Mouse (Mus musculus): ENCODE measurements around the gene Tas2r137. TPM values are rescaled to one million over a fixed set of nuclear protein-coding genes. Genes with fewer than 3 reads are reported as not detected.

Gene Tas2r137
- total RNA-seq (2014; rRNA removed) (not detected in 2 replicates), polyA plus RNA-seq (2015; fragmentation: Nextera tagmentation; extraction: Ambion mirVana) (not detected in 2 replicates)

- H3K27me3 ChIP-seq (ENCODE audit: insufficient read depth, low read length) = no peaks in the 10 kb centered on the region
- ATAC-seq = no peak
- H3K4me3 ChIP-seq (ENCODE audit: low read length) = no peak within 1 kb of the TSS
- H3K4me2 ChIP-seq (ENCODE audit: low read depth, low read length) = no peak within 1 kb of the TSS
- no peak within 1 kb of the TSS for H3K27ac ChIP-seq
- H3K9me3 ChIP-seq (ENCODE audit: low read length) = no peaks in the 10 kb centered on the region
- no peaks in the 10 kb centered on the region for H3K36me3 ChIP-seq (ENCODE audit: insufficient read depth, low read length)
- H3K4me1 ChIP-seq (ENCODE audit: insufficient read depth, low read length) = no peaks in the 10 kb centered on the region
- no peak for DNase-seq (ENCODE audit: low spot score)
- H3K9ac ChIP-seq (replicated peaks; ENCODE audit: low read length) = no peak within 1 kb of the TSS
- TF ChIP-seq CTCF (IDR thresholded peaks at IDR 0.05; ENCODE audit: low read depth) = no peak
Observed at GRCm38 (mm10) chr6:40490933-40491332, at the start of gene Tas2r137. TSS of gene Tas2r137 (plus strand) at chr6:40491233.

- Histone ChIP-seq H3K4me2 (ENCODE audit: low read depth, low read length) (no peak overlapping the region), H3K36me3 (ENCODE audit: insufficient read depth, low read length) (no peaks in the 10 kb centered on the region), H3K9ac (replicated peaks; ENCODE audit: low read length) (no peak overlapping the region), H3K27ac (no peak overlapping the region), H3K4me1 (ENCODE audit: insufficient read depth, low read length) (no peaks in the 10 kb centered on the region), H3K27me3 (ENCODE audit: insufficient read depth, low read length) (no peaks in the 10 kb centered on the region), H3K4me3 (ENCODE audit: low read length) (no peak overlapping the region), H3K9me3 (ENCODE audit: low read length) (no peaks in the 10 kb centered on the region)
- 47% methylated on average over 3 of the region's 3 CpGs for WGBS
- TF ChIP-seq CTCF (IDR thresholded peaks at IDR 0.05; ENCODE audit: low read depth) = no peak
- no peak for DNase-seq (ENCODE audit: low spot score)
- ATAC-seq = no peak
Observed at GRCm38 (mm10) chr6:40441276-40441675, 49.8 kb upstream of the Tas2r137 start.

- Histone ChIP-seq H3K27ac (no peak overlapping the region), H3K9me3 (ENCODE audit: low read length) (no peaks in the 10 kb centered on the region), H3K36me3 (ENCODE audit: insufficient read depth, low read length) (no peaks in the 10 kb centered on the region), H3K27me3 (ENCODE audit: insufficient read depth, low read length) (no peaks in the 10 kb centered on the region), H3K4me2 (ENCODE audit: low read depth, low read length) (no peak overlapping the region), H3K4me3 (ENCODE audit: low read length) (no peak overlapping the region), H3K9ac (replicated peaks; ENCODE audit: low read length) (no peak overlapping the region), H3K4me1 (ENCODE audit: insufficient read depth, low read length) (no peaks in the 10 kb centered on the region)
- DNase-seq (ENCODE audit: low spot score) (no peak), ATAC-seq (no peak)
- peak; percentile 42 for TF ChIP-seq CTCF (IDR thresholded peaks at IDR 0.05; ENCODE audit: low read depth)
- 45% methylated on average over 3 of the region's 3 CpGs for WGBS
Observed at GRCm38 (mm10) chr6:40441755-40442154, 49.3 kb upstream of the Tas2r137 start.

GRCm38 (mm10) chr6:40443281-40443928, 47.6 kb upstream of the Tas2r137 start:
- ATAC-seq (no peak), DNase-seq (ENCODE audit: low spot score) (peak; percentile 8)

GRCm38 (mm10) chr6:40448626-40449025, 42.4 kb upstream of the Tas2r137 start:
- Histone ChIP-seq H3K9me3 (ENCODE audit: low read length) (no peaks in the 10 kb centered on the region), H3K4me1 (ENCODE audit: insufficient read depth, low read length) (no peaks in the 10 kb centered on the region), H3K27ac (no peak overlapping the region), H3K4me3 (ENCODE audit: low read length) (no peak overlapping the region), H3K27me3 (ENCODE audit: insufficient read depth, low read length) (no peaks in the 10 kb centered on the region), H3K9ac (replicated peaks; ENCODE audit: low read length) (no peak overlapping the region), H3K4me2 (ENCODE audit: low read depth, low read length) (no peak overlapping the region), H3K36me3 (ENCODE audit: insufficient read depth, low read length) (no peaks in the 10 kb centered on the region)
- no peak for ATAC-seq
- DNase-seq (ENCODE audit: low spot score) = no peak
- no peak for TF ChIP-seq CTCF (IDR thresholded peaks at IDR 0.05; ENCODE audit: low read depth)

More at GRCm38 (mm10) chr6:40443281-40443928, 47.6 kb upstream of the Tas2r137 start:
- Histone ChIP-seq H3K4me3 (ENCODE audit: low read length) (no peak overlapping the region), H3K36me3 (ENCODE audit: insufficient read depth, low read length) (no peaks in the 10 kb centered on the region), H3K27ac (no peak overlapping the region), H3K4me2 (ENCODE audit: low read depth, low read length) (no peak overlapping the region), H3K4me1 (ENCODE audit: insufficient read depth, low read length) (no peaks in the 10 kb centered on the region), H3K9me3 (ENCODE audit: low read length) (no peaks in the 10 kb centered on the region), H3K27me3 (ENCODE audit: insufficient read depth, low read length) (no peaks in the 10 kb centered on the region), H3K9ac (replicated peaks; ENCODE audit: low read length) (no peak overlapping the region)
- no peak for TF ChIP-seq CTCF (IDR thresholded peaks at IDR 0.05; ENCODE audit: low read depth)
- 46% methylated on average over 10 of the region's 10 CpGs for WGBS

GRCm38 (mm10) chr6:40454436-40455041, 36.5 kb upstream of the Tas2r137 start:
- ATAC-seq = no peak

GRCm38 (mm10) chr6:40465710-40466109, 25.3 kb upstream of the Tas2r137 start:
- TF ChIP-seq CTCF (IDR thresholded peaks at IDR 0.05; ENCODE audit: low read depth) = peak; percentile 40
- WGBS = 44% methylated on average over 6 of the region's 6 CpGs
- no peak for ATAC-seq
- Histone ChIP-seq H3K4me1 (ENCODE audit: insufficient read depth, low read length) (no peaks in the 10 kb centered on the region), H3K27ac (no peak overlapping the region), H3K27me3 (ENCODE audit: insufficient read depth, low read length) (no peaks in the 10 kb centered on the region), H3K4me3 (ENCODE audit: low read length) (no peak overlapping the region), H3K9ac (replicated peaks; ENCODE audit: low read length) (no peak overlapping the region), H3K4me2 (ENCODE audit: low read depth, low read length) (no peak overlapping the region), H3K36me3 (ENCODE audit: insufficient read depth, low read length) (no peaks in the 10 kb centered on the region), H3K9me3 (ENCODE audit: low read length) (no peaks in the 10 kb centered on the region)
- no peak for DNase-seq (ENCODE audit: low spot score)

More at GRCm38 (mm10) chr6:40454436-40455041, 36.5 kb upstream of the Tas2r137 start:
- Histone ChIP-seq H3K4me3 (ENCODE audit: low read length) (no peak overlapping the region), H3K27ac (no peak overlapping the region), H3K36me3 (ENCODE audit: insufficient read depth, low read length) (no peaks in the 10 kb centered on the region), H3K9ac (replicated peaks; ENCODE audit: low read length) (no peak overlapping the region), H3K4me1 (ENCODE audit: insufficient read depth, low read length) (no peaks in the 10 kb centered on the region), H3K4me2 (ENCODE audit: low read depth, low read length) (no peak overlapping the region), H3K9me3 (ENCODE audit: low read length) (no peaks in the 10 kb centered on the region), H3K27me3 (ENCODE audit: insufficient read depth, low read length) (no peaks in the 10 kb centered on the region)
- TF ChIP-seq CTCF (IDR thresholded peaks at IDR 0.05; ENCODE audit: low read depth) = peak; percentile 74
- WGBS = 23% methylated on average over 7 of the region's 7 CpGs
- DNase-seq (ENCODE audit: low spot score) = peak; percentile 66
